Mouse (Mus musculus): Measurements from ENCODE around the gene Dtnb.

DNA sequence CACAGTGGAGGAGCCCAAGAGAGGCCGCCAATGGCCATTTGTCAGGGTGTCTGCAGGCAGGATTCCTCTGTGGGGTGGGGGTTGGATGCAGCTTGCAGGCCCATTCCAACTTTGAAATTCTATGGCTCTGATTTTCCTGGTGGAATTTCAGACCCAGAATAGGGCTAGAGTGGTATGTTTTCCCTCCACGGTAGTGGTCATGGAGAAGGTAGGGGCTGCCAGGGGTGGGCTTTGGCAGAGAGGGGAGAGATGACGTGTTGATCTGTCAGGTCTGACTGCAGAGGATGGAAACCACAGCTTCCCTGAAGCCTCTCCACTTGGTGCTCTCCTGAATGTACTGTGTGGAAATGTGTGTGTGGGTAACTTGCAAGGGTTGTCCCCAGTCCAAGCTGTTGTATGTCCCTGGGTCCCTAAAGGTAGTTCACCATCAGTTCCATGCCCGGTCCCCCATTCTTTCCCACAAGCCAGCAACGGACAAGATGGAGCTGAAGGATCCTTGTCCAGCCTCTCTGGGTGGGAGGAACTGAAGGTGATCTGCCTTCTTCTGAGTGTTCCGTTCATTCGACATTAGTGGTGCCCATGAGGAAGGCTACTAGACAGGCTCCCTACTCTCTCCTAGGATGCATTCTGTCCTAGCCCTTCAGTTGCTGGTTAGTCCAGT lies 237.5 kb downstream of the Dtnb start:
- TF ChIP-seq POLR2A (IDR thresholded peaks at IDR 0.05; ENCODE audit: borderline replicate concordance, low read depth, low read length), result no peak
- no peak for TF ChIP-seq CTCF (IDR thresholded peaks at IDR 0.05; ENCODE audit: low read depth, low read length)

All from bone marrow macrophage, adult 2 months (primary cell).